Mouse (Mus musculus) embryonic fibroblast, embryonic 13.5 days (primary cell): Measurements from ENCODE around the gene Arhgdig.

Source experiments
- CTCF ChIP-seq: IDR thresholded peaks from 2 replicates; pipeline ENCODE4 v1.5.1; 2011; ENCODE audit warnings: mild to moderate bottlenecking, control low read depth, low read length, moderate library complexity, borderline replicate concordance; ENCODE audit not compliant: insufficient read depth
- POLR2A ChIP-seq: IDR thresholded peaks from 2 replicates; pipeline ENCODE4 v1.6.1; 2011; ENCODE audit warnings: low read depth, mild to moderate bottlenecking, control low read depth, low read length, moderate library complexity

GRCm38 (mm10) chr17:26207686-26208085 is at the start of gene Arhgdig:
- TF ChIP-seq POLR2A: no peak
- TF ChIP-seq CTCF: no peak
